Mouse (Mus musculus): ENCODE results near the gene Sltm.

- no peak for TF ChIP-seq CTCF (IDR thresholded peaks at IDR 0.05; ENCODE audit: insufficient read depth, low read length)
- TF ChIP-seq POLR2A (IDR thresholded peaks at IDR 0.05; ENCODE audit: borderline replicate concordance, extremely low read depth, low read depth, low read length), result 0 out of 2 replicates have a peak, but pooled peaks have one; percentile 30
These were observed 39.4 kb upstream of the Sltm start for GRCm38 (mm10) chr9:70503015-70503603.

Measured in lung, adult 2 months (tissue).